Mouse (Mus musculus): ENCODE measurements at regions not wholly inside any gene's neighbourhood (a gene's known extent, or its start where the extent isn't known, plus 50 kb on each side); places are given as distances from the start of the nearest gene placed in this dataset.

- TF ChIP-seq CTCF (IDR thresholded peaks at IDR 0.05; ENCODE audit: low read depth) (no peak), EP300 (IDR thresholded peaks at IDR 0.05; ENCODE audit: low read depth) (no peak)
Observed at GRCm38 (mm10) chr6:99901146-99901545, 175.0 kb upstream of the Prok2 start.
